ENCODE assay signal across 9 mouse cellular contexts in genomic region chr13:9011596-9012350, GRCm38 (mm10). TPM values are rescaled to one million over a fixed set of nuclear protein-coding genes. Genes with fewer than 3 reads are reported as not detected.
DNase-seq lines count a peak whose midpoint lies in the region; ATAC-seq lines count a peak whose summit lies in the region.
"Had no signal": no experiment of that assay in that cellular context is flagged by ENCODE, and none has a peak within 500 bp of the region (broad histone marks: within the 10 kb centered on the region; RNA-seq: fewer than 3 reads in every experiment).

No protein-coding gene starts in this region.

- no peak for ATAC-seq in midbrain, embryonic 14.5 days (ENCODE audit: low FRiP score, low TSS enrichment)
- no peak for ATAC-seq in midbrain, embryonic 16.5 days
- ATAC-seq in erythroblast, adult 5-6 weeks (replicated peaks; ENCODE audit: low FRiP score, poor library complexity, severe bottlenecking), result peak; percentile 85
- ATAC-seq in liver, embryonic 13.5 days (ENCODE audit: low read depth), result peak; percentile 80

- H3K9ac ChIP-seq in midbrain, embryonic 14.5 days (replicated peaks; ENCODE audit: low read length), result no peak overlapping the region
- H3K9ac ChIP-seq in midbrain, embryonic 16.5 days (ENCODE audit: low read depth, low read length), result no peak overlapping the region
- no peak overlapping the region for H3K9ac ChIP-seq in liver, embryonic 13.5 days

- no peak overlapping the region for H3K4me3 ChIP-seq in midbrain, embryonic 14.5 days (replicated peaks; ENCODE audit: low read depth, low read length)
- no peak overlapping the region for H3K4me3 ChIP-seq in midbrain, embryonic 16.5 days (ENCODE audit: low read depth, low read length)
- no peak overlapping the region for H3K4me3 ChIP-seq in liver, embryonic 13.5 days (replicated peaks)

- WGBS in midbrain, embryonic 14.5 days, result 65% methylated on average over 12 of the region's 12 CpGs
- 54% methylated on average over 12 of the region's 12 CpGs for WGBS in midbrain, embryonic 16.5 days
- 50% methylated on average over 12 of the region's 12 CpGs for WGBS in liver, embryonic 13.5 days (ENCODE audit: insufficient replicate concordance)

- H3K36me3 ChIP-seq in midbrain, embryonic 14.5 days (ENCODE audit: control insufficient read depth, insufficient read depth, low read length), result no peaks in the 10 kb centered on the region
- H3K36me3 ChIP-seq in midbrain, embryonic 16.5 days (ENCODE audit: control insufficient read depth, insufficient read depth, low read length), result no peaks in the 10 kb centered on the region
- H3K36me3 ChIP-seq in liver, embryonic 13.5 days, result no peaks in the 10 kb centered on the region

- peak; percentile 86 for DNase-seq in midbrain, embryonic 14.5 days
- DNase-seq in adrenal gland, postnatal 36 days, result peak; percentile 54 to 83
- DNase-seq in induced T-regulatory cell, adult 2 months (ENCODE audit: low read depth), result peak; percentile 92
- no peak for DNase-seq in liver, embryonic 13.5 days
- DNase-seq in right cerebral cortex, adult 18-20 months, result peak; percentile 83
- peak; percentile 84 for DNase-seq in urinary bladder, postnatal 25 days (ENCODE audit: low spot score)

- no peaks in the 10 kb centered on the region for H3K4me1 ChIP-seq in midbrain, embryonic 14.5 days (ENCODE audit: control insufficient read depth, insufficient read depth, low read length)
- H3K4me1 ChIP-seq in midbrain, embryonic 16.5 days (ENCODE audit: control insufficient read depth, insufficient read depth, low read length), result no peaks in the 10 kb centered on the region
- peaks cover 29% of the 10 kb centered on the region for H3K4me1 ChIP-seq in liver, embryonic 13.5 days (replicated peaks)

- no peaks in the 10 kb centered on the region for H3K27me3 ChIP-seq in midbrain, embryonic 14.5 days (ENCODE audit: control insufficient read depth, insufficient read depth, low read length)
- H3K27me3 ChIP-seq in midbrain, embryonic 16.5 days (ENCODE audit: control insufficient read depth, insufficient read depth, low read depth, low read length), result no peaks in the 10 kb centered on the region
- no peaks in the 10 kb centered on the region for H3K27me3 ChIP-seq in liver, embryonic 13.5 days

- H3K27ac ChIP-seq in midbrain, embryonic 14.5 days (replicated peaks; ENCODE audit: low read depth, low read length), result no peak overlapping the region
- H3K27ac ChIP-seq in midbrain, embryonic 16.5 days (ENCODE audit: low read length), result no peak overlapping the region
- no peak overlapping the region for H3K27ac ChIP-seq in liver, embryonic 13.5 days

- no peak overlapping the region for H3K4me2 ChIP-seq in midbrain, embryonic 14.5 days (ENCODE audit: low read length)
- no peak overlapping the region for H3K4me2 ChIP-seq in midbrain, embryonic 16.5 days (ENCODE audit: low read length)
- no peak overlapping the region for H3K4me2 ChIP-seq in liver, embryonic 13.5 days

- no peaks in the 10 kb centered on the region for H3K9me3 ChIP-seq in midbrain, embryonic 14.5 days (ENCODE audit: control insufficient read depth, low read length)
- no peaks in the 10 kb centered on the region for H3K9me3 ChIP-seq in midbrain, embryonic 16.5 days (replicated peaks; ENCODE audit: control insufficient read depth, low read length, poor library complexity, severe bottlenecking)
- H3K9me3 ChIP-seq in liver, embryonic 13.5 days (replicated peaks), result no peaks in the 10 kb centered on the region

RNA-seq across cellular contexts. Expression of gene Gtpbp4, which starts 15.9 kb away (rescaled TPM):
- polyA plus RNA-seq in midbrain, embryonic 14.5 days (2014; fragmentation: Nextera tagmentation; extraction: Ambion mirVana), result 59.2 and 79.3 TPM in 2 replicates
- 57.0 and 63.2 TPM in 2 replicates for polyA plus RNA-seq in midbrain, embryonic 16.5 days (2015; fragmentation: Nextera tagmentation; extraction: Ambion mirVana)
- total RNA-seq in adrenal gland, postnatal 36 days (2021), result 10 to 100 TPM; 64.4 to 76.0 TPM
- total RNA-seq in erythroblast, adult 5-6 weeks (2015; ENCODE audit: low replicate concordance), result 15.9 and 28.0 TPM in 2 replicates
- 14.8 and 15.8 TPM in 2 replicates for total RNA-seq in erythroblast, adult 5-6 weeks (2017; ENCODE audit: low replicate concordance)
- polyA plus RNA-seq in liver, embryonic 13.5 days (2015; fragmentation: Nextera tagmentation; extraction: Ambion mirVana), result 65.5 and 70.4 TPM in 2 replicates

RNA-seq across cellular contexts. Expression of gene Idi2, which starts 59.1 kb away (rescaled TPM):
- 0.09 TPM in 1 of 2 replicates, not detected in the other for polyA plus RNA-seq in midbrain, embryonic 14.5 days (2014; fragmentation: Nextera tagmentation; extraction: Ambion mirVana)
- polyA plus RNA-seq in midbrain, embryonic 16.5 days (2015; fragmentation: Nextera tagmentation; extraction: Ambion mirVana), result not detected in 2 replicates
- not detected for total RNA-seq in adrenal gland, postnatal 36 days (2021)
- not detected in 2 replicates for total RNA-seq in erythroblast, adult 5-6 weeks (2015; ENCODE audit: low replicate concordance)
- total RNA-seq in erythroblast, adult 5-6 weeks (2017; ENCODE audit: low replicate concordance), result not detected in 2 replicates
- not detected in 2 replicates for polyA plus RNA-seq in liver, embryonic 13.5 days (2015; fragmentation: Nextera tagmentation; extraction: Ambion mirVana)
- polyA plus RNA-seq: testis, adult 2 months had no signal

Comparison
In these comparisons a context has a peak if more than half of its experiments do, and no peak if none do; other contexts are left out.
1. ATAC-seq: peak in erythroblast, adult 5-6 weeks (single experiment) and liver, embryonic 13.5 days (single experiment); none in midbrain, embryonic 14.5 days (single experiment) and midbrain, embryonic 16.5 days (single experiment).